Comparison of ENCODE assay signal across 17 mouse cellular contexts in the genomic region with DNA sequence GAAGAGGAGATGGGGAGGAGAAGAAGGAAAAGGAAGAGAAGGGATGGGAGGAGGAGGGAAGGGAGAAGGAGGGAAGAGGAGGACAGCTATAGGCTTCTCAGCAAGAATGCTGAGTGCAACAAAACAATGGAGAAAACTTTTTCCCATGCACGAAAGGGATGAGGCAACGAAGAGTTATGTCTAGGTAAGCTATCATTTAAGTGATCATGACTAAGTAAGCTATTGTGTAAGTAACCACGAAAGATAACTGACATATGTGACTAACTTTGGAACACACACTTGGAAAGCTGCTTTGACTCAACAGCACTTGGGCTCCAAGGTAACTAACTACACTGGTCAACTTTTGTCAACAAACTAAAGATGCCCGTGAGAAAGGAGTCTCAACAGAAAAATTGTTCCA. TPM values are rescaled to one million over a fixed set of nuclear protein-coding genes. Genes with fewer than 3 reads are reported as not detected.
"Had no signal": no experiment of that assay in that cellular context is flagged by ENCODE, and none has a peak within 500 bp of the region (broad histone marks: within the 10 kb centered on the region; RNA-seq: fewer than 3 reads in every experiment).

No protein-coding gene starts in this region.

- H3K36me3 ChIP-seq: midbrain, embryonic 10.5 days; midbrain, embryonic 12.5 days; neural tube, embryonic 12.5 days; stomach, embryonic 15.5 days had no signal

- H3K27ac ChIP-seq: midbrain, embryonic 10.5 days; midbrain, embryonic 12.5 days; neural tube, embryonic 12.5 days; stomach, embryonic 15.5 days; stomach, postnatal 0 days had no signal

- H3K4me2 ChIP-seq: lung, embryonic 14.5 days; midbrain, embryonic 12.5 days; neural tube, embryonic 12.5 days; stomach, embryonic 15.5 days had no signal

- H3K27me3 ChIP-seq: midbrain, embryonic 12.5 days; neural tube, embryonic 12.5 days; stomach, embryonic 15.5 days had no signal

- DNase-seq: lung, adult 18-20 months; lung, embryonic 14.5 days; lung, postnatal 10 days; lung, postnatal 4 days; midbrain, embryonic 14.5 days; right cerebral cortex, postnatal 25 days; right cerebral cortex, postnatal 4 days; spleen, adult 18-20 months; thymus, adult 2 months; thymus, postnatal 25 days; thymus, postnatal 4 days had no signal

- H3K4me1 ChIP-seq: midbrain, embryonic 10.5 days; midbrain, embryonic 12.5 days; neural tube, embryonic 12.5 days had no signal

- H3K4me3 ChIP-seq: midbrain, embryonic 10.5 days; midbrain, embryonic 12.5 days; neural tube, embryonic 12.5 days; stomach, embryonic 15.5 days had no signal

- H3K9ac ChIP-seq: lung, embryonic 14.5 days; midbrain, embryonic 12.5 days; neural tube, embryonic 12.5 days; stomach, embryonic 15.5 days had no signal

- H3K9me3 ChIP-seq: midbrain, embryonic 10.5 days; midbrain, embryonic 12.5 days; neural tube, embryonic 12.5 days; stomach, embryonic 15.5 days had no signal

RNA-seq across cellular contexts. Expression of gene Fstl1, which starts 50.9 kb away (rescaled TPM):
- total RNA-seq: monocyte, adult 5-6 weeks had no signal
